Mouse (Mus musculus): ENCODE measurements at regions not wholly inside any gene's neighbourhood (a gene's known extent, or its start where the extent isn't known, plus 50 kb on each side); places are given as distances from the start of the nearest gene placed in this dataset.
A peak's percentile ranks its signal among the peaks of the same experiment; 100 is the strongest.

- Histone ChIP-seq H3K27me3 (ENCODE audit: insufficient read depth, poor library complexity, severe bottlenecking) (peaks cover 11% of the 10 kb centered on the region; the same call in 1 of the 2 replicates), H3K9me3 (no peaks in the 10 kb centered on the region), H3K36me3 (no peaks in the 10 kb centered on the region), H3K27ac (no peak overlapping the region), H3K4me3 (no peak overlapping the region), H3K4me1 (peaks cover 9% of the 10 kb centered on the region; the same call in 1 of the 2 replicates)
- WGBS: 75% methylated on average over 7 of the region's 7 CpGs
- DNase-seq (ENCODE audit: low spot score): no peak
These were observed 69.1 kb upstream of the Zfp366 start for GRCm38 (mm10) chr13:99115541-99115940.

- Histone ChIP-seq H3K36me3 (no peaks in the 10 kb centered on the region), H3K4me1 (peaks cover 9% of the 10 kb centered on the region; the same call in 1 of the 2 replicates), H3K27ac (no peak overlapping the region), H3K27me3 (ENCODE audit: insufficient read depth, poor library complexity, severe bottlenecking) (peaks cover 21% of the 10 kb centered on the region; the same call in 1 of the 2 replicates), H3K9me3 (no peaks in the 10 kb centered on the region), H3K4me3 (no peak overlapping the region)
- whole genome bisulfite sequencing: 38% methylated on average over 3 of the region's 3 CpGs
- DNase-seq (ENCODE audit: low spot score): no peak
These were observed 70.1 kb upstream of the Zfp366 start for GRCm38 (mm10) chr13:99114565-99114964.

DNA sequence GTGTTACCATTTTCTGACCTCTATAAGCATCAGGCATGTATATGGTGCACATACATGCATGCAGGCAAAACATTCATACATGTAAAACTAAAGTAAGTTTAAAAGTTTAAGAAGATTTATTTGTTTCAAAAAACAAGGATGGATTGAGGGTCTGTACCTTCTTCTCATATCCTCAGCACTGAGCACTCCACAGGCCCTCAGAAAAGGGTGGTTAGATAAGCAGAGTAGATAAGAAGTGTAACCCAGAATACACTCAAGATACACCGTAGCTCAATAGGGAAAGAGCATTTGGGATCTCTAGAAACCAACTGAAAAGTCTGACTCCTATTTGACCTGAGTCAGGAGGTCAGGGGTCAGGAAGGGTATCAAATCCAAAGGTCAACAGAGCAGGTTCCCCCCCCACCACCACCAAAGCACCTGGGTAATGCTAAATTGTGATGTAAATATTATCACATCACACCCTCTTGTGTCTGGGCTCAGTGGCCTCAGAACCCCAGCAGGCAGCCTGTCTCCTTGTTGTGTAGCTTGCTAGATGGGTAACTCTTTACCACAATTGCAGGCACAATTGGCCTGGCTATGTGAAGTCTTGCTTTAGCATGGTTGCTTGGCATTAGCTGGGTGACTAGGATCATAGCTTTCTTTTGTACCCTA, 72.8 kb upstream of the Zfp366 start:
- Histone ChIP-seq H3K4me1 (peaks cover 14% of the 10 kb centered on the region; the same call in 1 of the 2 replicates), H3K36me3 (no peaks in the 10 kb centered on the region), H3K9me3 (no peaks in the 10 kb centered on the region), H3K4me3 (no peak overlapping the region), H3K27me3 (ENCODE audit: insufficient read depth, poor library complexity, severe bottlenecking) (peaks cover 32% of the 10 kb centered on the region), H3K27ac (no peak overlapping the region)
- no peak for DNase-seq (ENCODE audit: low spot score)
- 41% methylated on average over 1 of the region's 1 CpGs for WGBS

GRCm38 (mm10) chr13:99107983-99108382, 76.6 kb upstream of the Zfp366 start:
- H3K4me3 ChIP-seq: no peak overlapping the region
- DNase-seq (ENCODE audit: low spot score): peak; percentile 92
- peaks cover 10% of the 10 kb centered on the region; the same call in 1 of the 2 replicates for H3K4me1 ChIP-seq
- 0 out of 2 replicates have a peak overlapping the region, but pooled peaks have one; percentile 26 for H3K27ac ChIP-seq
- H3K9me3 ChIP-seq: no peaks in the 10 kb centered on the region
- H3K27me3 ChIP-seq (ENCODE audit: insufficient read depth, poor library complexity, severe bottlenecking): peaks cover 56% of the 10 kb centered on the region
- 39% methylated on average over 4 of the region's 4 CpGs for WGBS
- H3K36me3 ChIP-seq: no peaks in the 10 kb centered on the region

DNA sequence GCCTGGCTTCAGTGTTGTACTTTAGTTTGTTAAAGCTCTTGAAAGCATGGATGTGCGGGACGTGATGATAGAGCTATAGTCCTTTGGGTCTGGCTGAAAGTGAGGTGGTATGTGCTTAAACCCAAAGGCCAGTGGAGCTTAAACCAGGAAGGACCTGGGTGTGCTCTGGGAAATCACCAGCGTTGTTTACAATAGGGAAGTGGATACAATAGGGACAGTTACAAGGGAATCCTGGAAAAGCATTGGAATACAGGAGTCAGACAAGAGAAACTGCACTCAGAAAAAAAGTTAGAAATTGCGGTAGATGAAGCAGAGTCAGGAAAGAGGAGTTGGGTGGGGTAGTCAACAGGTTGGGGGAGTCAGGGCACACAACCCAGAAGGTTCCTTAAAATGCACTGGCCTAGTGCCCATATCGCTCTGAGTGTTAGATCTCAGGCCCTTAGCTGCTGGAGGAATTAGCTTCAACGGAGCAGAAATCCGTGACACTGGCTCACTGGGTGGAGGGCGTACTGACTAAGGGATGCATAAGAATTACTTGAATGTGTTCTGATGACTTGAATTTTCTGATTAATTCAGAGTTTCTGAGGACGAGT, 82.4 kb upstream of the Zfp366 start:
- 86% methylated on average over 9 of the region's 9 CpGs for WGBS
- Histone ChIP-seq H3K4me1 (peaks cover 5% of the 10 kb centered on the region; the same call in 1 of the 2 replicates), H3K36me3 (no peaks in the 10 kb centered on the region), H3K9me3 (no peaks in the 10 kb centered on the region), H3K4me3 (no peak overlapping the region), H3K27me3 (ENCODE audit: insufficient read depth, poor library complexity, severe bottlenecking) (peaks cover 67% of the 10 kb centered on the region), H3K27ac (no peak overlapping the region)
- DNase-seq (ENCODE audit: low spot score): no peak

- H3K27me3 ChIP-seq (ENCODE audit: insufficient read depth, poor library complexity, severe bottlenecking): peaks cover 54% of the 10 kb centered on the region
- no peaks in the 10 kb centered on the region for H3K9me3 ChIP-seq
- H3K27ac ChIP-seq: no peak overlapping the region
- no peak for DNase-seq (ENCODE audit: low spot score)
- H3K4me3 ChIP-seq: peak overlapping the region; percentile 19; the same call in 1 of the 2 replicates
- H3K4me1 ChIP-seq: peaks cover 5% of the 10 kb centered on the region; the same call in 1 of the 2 replicates
- H3K36me3 ChIP-seq: no peaks in the 10 kb centered on the region
- 71% methylated on average over 25 of the region's 25 CpGs for WGBS
These were observed 83.9 kb upstream of the Zfp366 start for GRCm38 (mm10) chr13:99100430-99101409.

GRCm38 (mm10) chr13:99099794-99100429, 84.7 kb upstream of the Zfp366 start:
- 82% methylated on average over 6 of the region's 6 CpGs for WGBS
- DNase-seq (ENCODE audit: low spot score): no peak

DNA sequence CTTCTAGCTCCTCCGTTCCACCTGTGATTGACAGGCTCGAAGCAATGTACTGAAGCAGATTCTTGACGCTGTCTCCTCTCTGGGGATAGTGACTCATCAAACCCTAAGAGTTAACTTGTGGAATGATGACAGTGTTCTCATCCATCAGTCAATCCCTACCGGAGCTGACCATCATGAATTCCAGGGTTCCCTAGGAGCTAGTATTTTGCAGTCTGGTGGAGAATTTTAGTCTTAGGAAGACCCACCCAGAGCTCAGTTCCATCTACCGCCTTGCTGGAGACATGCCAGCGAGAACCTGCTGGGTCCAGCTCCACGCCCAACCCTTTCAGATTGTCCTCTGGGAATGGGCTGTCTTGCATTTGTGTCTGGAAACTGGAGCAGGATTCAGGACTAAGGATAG, 85.4 kb upstream of the Zfp366 start:
- H3K36me3 ChIP-seq: no peaks in the 10 kb centered on the region

More at GRCm38 (mm10) chr13:99099794-99100429, 84.7 kb upstream of the Zfp366 start:
- H3K27me3 ChIP-seq (ENCODE audit: insufficient read depth, poor library complexity, severe bottlenecking): peaks cover 46% of the 10 kb centered on the region
- no peaks in the 10 kb centered on the region for H3K9me3 ChIP-seq
- no peak overlapping the region for H3K27ac ChIP-seq
- no peaks in the 10 kb centered on the region for H3K36me3 ChIP-seq
- peaks cover 5% of the 10 kb centered on the region; the same call in 1 of the 2 replicates for H3K4me1 ChIP-seq
- no peak overlapping the region for H3K4me3 ChIP-seq

DNA sequence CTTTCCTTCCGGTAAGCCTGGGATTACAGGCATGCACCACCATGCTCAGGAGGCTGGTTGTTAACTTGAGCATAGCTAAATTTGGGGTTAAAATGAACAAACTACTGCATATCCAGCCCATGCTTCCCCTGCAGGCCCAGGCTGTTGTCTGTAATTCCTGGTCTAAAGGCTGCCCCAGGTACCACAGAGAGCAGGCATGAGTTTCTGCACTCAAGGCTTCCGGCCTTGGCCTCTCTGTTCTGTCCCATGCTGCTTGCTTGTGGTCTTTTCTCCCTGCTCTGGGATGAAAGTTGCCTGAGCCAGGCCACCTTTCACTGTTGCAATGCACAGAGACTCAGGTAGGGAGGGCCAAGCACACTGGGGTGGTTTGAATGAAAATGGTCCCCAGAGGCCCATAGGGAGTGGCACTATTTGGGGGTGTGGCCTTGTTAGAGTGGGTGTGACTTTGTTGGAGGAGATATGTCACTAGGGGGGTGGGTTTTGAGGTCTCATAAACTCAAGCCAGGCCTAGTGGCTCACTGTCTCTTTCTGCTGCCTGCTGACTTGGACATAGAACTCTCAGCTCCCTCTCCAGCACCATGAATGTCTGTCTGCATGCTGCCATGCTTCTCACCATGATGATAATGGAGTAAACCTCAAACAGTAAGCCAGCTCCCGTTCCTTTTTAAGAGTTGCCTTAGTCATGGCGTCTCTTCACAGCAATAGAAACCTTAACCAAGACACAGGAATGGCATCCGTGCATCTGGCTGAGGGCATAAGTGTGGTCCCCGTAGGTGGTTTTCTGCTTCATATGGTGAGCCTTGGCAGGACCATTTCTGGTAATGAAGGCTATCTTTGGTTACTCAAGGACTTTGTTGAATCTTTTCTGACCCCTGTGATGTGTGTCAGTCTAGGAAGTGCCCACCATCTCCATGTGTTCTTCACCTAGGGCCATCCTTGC, 86.7 kb upstream of the Zfp366 start:
- 91% methylated on average over 6 of the region's 6 CpGs for WGBS
- H3K4me3 ChIP-seq: no peak overlapping the region
- H3K27ac ChIP-seq: no peak overlapping the region
- DNase-seq (ENCODE audit: low spot score): no peak
- no peaks in the 10 kb centered on the region for H3K36me3 ChIP-seq
- H3K27me3 ChIP-seq (ENCODE audit: insufficient read depth, poor library complexity, severe bottlenecking): peaks cover 42% of the 10 kb centered on the region
- peaks cover 10% of the 10 kb centered on the region; the same call in 1 of the 2 replicates for H3K4me1 ChIP-seq
- no peaks in the 10 kb centered on the region for H3K9me3 ChIP-seq

More for the DNA sequence above, 85.4 kb upstream of the Zfp366 start:
- no peak for DNase-seq (ENCODE audit: low spot score)
- peaks cover 5% of the 10 kb centered on the region; the same call in 1 of the 2 replicates for H3K4me1 ChIP-seq
- H3K27me3 ChIP-seq (ENCODE audit: insufficient read depth, poor library complexity, severe bottlenecking): peaks cover 46% of the 10 kb centered on the region
- H3K27ac ChIP-seq: no peak overlapping the region
- no peaks in the 10 kb centered on the region for H3K9me3 ChIP-seq
- WGBS: 77% methylated on average over 7 of the region's 7 CpGs
- H3K4me3 ChIP-seq: no peak overlapping the region

DNA sequence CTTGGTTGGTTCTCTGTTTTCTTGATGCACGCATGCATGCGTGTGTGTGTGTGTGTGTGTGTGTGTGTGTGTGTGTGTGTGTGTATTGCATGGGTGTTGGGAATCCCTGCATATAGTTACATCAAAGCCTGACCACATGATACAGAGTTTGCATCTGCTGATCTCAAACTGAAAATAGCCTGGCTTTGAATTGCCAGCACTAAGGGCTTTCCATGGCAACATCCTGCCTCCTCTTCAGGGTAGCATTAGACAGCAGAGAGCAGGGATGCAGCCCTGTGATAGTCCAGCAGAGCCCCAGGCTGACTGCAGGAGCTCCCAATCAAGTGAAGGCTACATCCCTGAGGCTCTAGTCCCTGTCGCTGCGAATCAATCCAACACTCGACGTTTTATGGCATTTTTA, 87.8 kb upstream of the Zfp366 start:
- Histone ChIP-seq H3K4me3 (no peak overlapping the region), H3K4me1 (peaks cover 20% of the 10 kb centered on the region), H3K9me3 (no peaks in the 10 kb centered on the region), H3K36me3 (no peaks in the 10 kb centered on the region), H3K27ac (no peak overlapping the region), H3K27me3 (ENCODE audit: insufficient read depth, poor library complexity, severe bottlenecking) (peaks cover 40% of the 10 kb centered on the region)
- no peak for DNase-seq (ENCODE audit: low spot score)
- WGBS: 92% methylated on average over 6 of the region's 6 CpGs

- peaks cover 19% of the 10 kb centered on the region for H3K4me1 ChIP-seq
- H3K27ac ChIP-seq: no peak overlapping the region
- no peak for DNase-seq (ENCODE audit: low spot score)
- no peaks in the 10 kb centered on the region for H3K36me3 ChIP-seq
- H3K9me3 ChIP-seq: no peaks in the 10 kb centered on the region
- H3K4me3 ChIP-seq: no peak overlapping the region
- peaks cover 24% of the 10 kb centered on the region for H3K27me3 ChIP-seq (ENCODE audit: insufficient read depth, poor library complexity, severe bottlenecking)
- 84% methylated on average over 5 of the region's 5 CpGs for WGBS
These were observed 89.6 kb upstream of the Zfp366 start for GRCm38 (mm10) chr13:99095006-99095405.
